Mouse (Mus musculus) brain, adult 2 months (tissue): Measurements from ENCODE around the gene Rabl6.
A peak's percentile ranks its signal among the peaks of the same experiment; 100 is the strongest.
"Not testable (repeated sequence)": the region's sequence is repeated elsewhere in the genome, so short reads cannot be mapped to it uniquely, and the experiment has no call there.

ENCODE experiments used
- DNase-seq: peaks from one replicate; pipeline ENCODE4 v3.0.0; 2011; ENCODE audit warnings: low read depth, low spot score

The Rabl6 gene

GRCm38 (mm10) chr2:25576028-25576850, 32.1 kb downstream of the Rabl6 start:
- peak; percentile 85 for DNase-seq

GRCm38 (mm10) chr2:25575432-25576027, 32.8 kb downstream of the Rabl6 start:
- DNase-seq, result peak; percentile 31

GRCm38 (mm10) chr2:25574579-25575431, 33.5 kb downstream of the Rabl6 start, which contains the start of the genes Mamdc4 and Phpt1:
Gene Mamdc4, minus strand, starts transcription at chr2:25574845.
Gene Phpt1, minus strand, starts transcription at chr2:25575224.
- DNase-seq, result peak; percentile 100

- DNase-seq, result no peak
Measured at GRCm38 (mm10) chr2:25574136-25574535, 34.2 kb downstream of the Rabl6 start.

- no peak for DNase-seq
Measured at GRCm38 (mm10) chr2:25573068-25573467, 35.3 kb downstream of the Rabl6 start.

- DNase-seq, result no peak
Measured at GRCm38 (mm10) chr2:25571221-25571620, 37.1 kb downstream of the Rabl6 start.

- no peak for DNase-seq
Measured at GRCm38 (mm10) chr2:25569323-25569722, 39.0 kb downstream of the Rabl6 start.

- no peak for DNase-seq
Measured at GRCm38 (mm10) chr2:25568473-25569019, 39.8 kb downstream of the Rabl6 start.

- DNase-seq, result no peak
Measured at GRCm38 (mm10) chr2:25566558-25566957, 41.8 kb downstream of the Rabl6 start.

GRCm38 (mm10) chr2:25565741-25566140, 42.6 kb downstream of the Rabl6 start:
- DNase-seq, result no peak

- DNase-seq, result peak; percentile 91
Measured at GRCm38 (mm10) chr2:25561946-25562345, 46.4 kb downstream of the Rabl6 start.

GRCm38 (mm10) chr2:25560551-25560950, 47.8 kb downstream of the Rabl6 start:
- no peak for DNase-seq

GRCm38 (mm10) chr2:25558774-25559173, 49.5 kb downstream of the Rabl6 start:
- DNase-seq, result no peak

- no peak for DNase-seq
Measured at GRCm38 (mm10) chr2:25557964-25558360, 50.4 kb downstream of the Rabl6 start.

- DNase-seq, result peak; percentile 98
Measured at GRCm38 (mm10) chr2:25557221-25557963, 50.9 kb downstream of the Rabl6 start, which contains the start of gene Edf1. Gene Edf1, plus strand, starts transcription at chr2:25557847.

- no peak for DNase-seq
Measured at GRCm38 (mm10) chr2:25556296-25556695, 52.0 kb downstream of the Rabl6 start.

- not testable (repeated sequence) for DNase-seq
Measured at GRCm38 (mm10) chr2:25555479-25555878, 52.8 kb downstream of the Rabl6 start.

GRCm38 (mm10) chr2:25553171-25553786, 55.0 kb downstream of the Rabl6 start:
- DNase-seq, result not testable (repeated sequence)

- DNase-seq, result peak; percentile 78
Measured at GRCm38 (mm10) chr2:25551186-25551585, 57.1 kb downstream of the Rabl6 start.
